Mouse (Mus musculus) layer of hippocampus, postnatal 14 days (tissue): ENCODE data around the gene Galntl5. TPM values are rescaled to one million over a fixed set of nuclear protein-coding genes. Genes with fewer than 3 reads are reported as not detected.
"Not testable (repeated sequence)": the region's sequence is repeated elsewhere in the genome, so short reads cannot be mapped to it uniquely, and the experiment has no call there.

Experiments used
- DNase-seq, 2 experiments: peaks; one replicate each; pipeline ENCODE4 v3.0.0; 2021 to 2022; ENCODE audit warnings: low spot score in 2 of 2, mixed read lengths in 1 of 2
- total RNA-seq, 2 experiments: library from RNA; stranded (reverse); gene quantifications; 2 replicates each; pipeline ENCODE4 v1.2.3; 2021

Gene Galntl5
- total RNA-seq, 2 experiments from 2014 or later: not detected

DNA sequence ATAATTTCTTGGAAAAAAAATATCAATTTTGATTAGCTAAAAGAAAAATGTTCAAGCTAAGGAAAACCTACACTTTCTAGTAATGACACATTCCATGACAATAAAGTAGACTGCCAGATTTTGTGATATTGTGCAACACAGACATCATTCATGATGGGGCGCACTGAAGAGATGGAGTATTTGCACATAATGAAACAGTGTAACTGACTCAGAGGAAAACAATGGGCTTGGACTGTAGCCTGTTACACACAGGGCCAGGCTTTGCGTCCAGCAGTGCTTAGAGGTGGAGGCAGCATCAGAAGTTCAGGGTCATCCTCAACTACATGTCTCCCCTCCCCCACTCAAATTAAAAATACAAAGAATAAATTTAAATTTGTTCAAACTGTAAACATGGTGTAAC is 9.3 kb downstream of the Galntl5 start:
- no peak for DNase-seq

GRCm38 (mm10) chr5:25211872-25212271 is 30.6 kb downstream of the Galntl5 start:
- DNase-seq: no peak

- DNase-seq: not testable (repeated sequence)
Observed at GRCm38 (mm10) chr5:25213216-25213615, 32.0 kb downstream of the Galntl5 start.

DNA sequence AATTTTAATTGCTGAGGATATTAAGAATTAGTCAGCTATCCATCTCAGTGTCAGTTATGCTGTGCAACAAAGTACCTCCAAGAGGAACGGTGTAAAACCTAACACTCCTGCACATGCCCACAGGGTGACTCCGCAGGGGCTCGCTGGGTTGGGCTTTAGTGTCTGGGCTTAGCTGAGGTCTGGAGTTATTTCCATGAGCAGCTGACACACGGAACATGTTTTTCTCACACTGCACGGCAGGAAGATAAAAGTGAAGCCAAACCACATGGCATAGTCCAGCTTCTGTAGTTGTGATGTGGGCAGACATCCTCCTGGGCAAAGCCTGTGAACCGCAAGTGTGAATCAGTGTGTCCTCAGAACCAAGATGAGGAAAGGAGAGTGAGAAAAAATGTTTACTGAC is 33.7 kb downstream of the Galntl5 start:
- no peak for DNase-seq

GRCm38 (mm10) chr5:25221604-25222003 is 40.3 kb downstream of the Galntl5 start, which contains the start of gene Galnt11:
Galnt11 (plus strand) TSS chr5:25221904.
- no peak for DNase-seq

DNA sequence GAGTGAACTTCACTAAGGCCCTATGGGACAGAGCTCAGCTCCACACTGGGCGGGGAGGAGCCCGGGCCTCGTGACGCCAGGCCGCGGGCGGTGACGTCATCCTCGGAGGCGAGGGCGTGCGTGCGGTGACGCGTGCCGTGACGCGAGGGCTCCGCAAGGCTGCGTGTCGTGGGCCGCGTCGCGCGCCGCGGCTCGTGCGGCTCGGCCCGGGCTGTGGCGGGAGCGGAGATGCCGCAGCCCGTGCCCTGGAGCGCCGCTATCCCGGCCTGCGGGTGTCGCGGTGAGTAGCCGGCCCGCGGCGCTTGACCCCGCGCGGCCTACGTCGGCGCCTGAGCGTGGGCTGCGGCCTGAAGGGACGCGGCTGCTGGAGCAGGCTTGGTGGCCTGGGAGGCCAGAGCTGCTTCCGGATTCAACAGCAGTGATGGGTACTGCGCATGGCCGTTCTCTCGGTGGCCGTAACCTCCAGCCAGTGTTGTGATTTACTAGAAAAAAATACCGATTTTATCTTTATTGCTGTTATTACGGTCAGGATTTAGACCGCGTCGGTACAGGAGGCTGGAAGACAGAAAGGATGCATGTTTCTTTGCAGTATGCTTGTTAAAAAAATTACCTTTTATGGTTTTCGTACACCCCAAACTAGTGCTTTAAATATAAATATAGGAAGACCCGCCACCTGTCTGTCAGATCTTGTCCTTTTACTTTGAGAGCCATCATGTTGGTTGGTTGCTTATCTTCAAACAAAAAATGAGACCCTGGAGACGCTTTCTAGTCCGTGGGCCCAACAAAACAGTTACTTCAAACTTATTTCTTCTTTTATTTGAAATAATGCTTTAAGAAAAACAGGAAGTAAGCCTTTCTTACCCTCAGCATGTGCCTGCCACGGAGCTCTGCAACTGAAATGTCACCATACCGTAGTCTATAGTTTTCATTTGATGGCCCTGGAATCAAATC is 41.8 kb downstream of the Galntl5 start, which contains the start of gene E130116L18Rik:
TSS of gene E130116L18Rik (minus strand) at position 402 of the 951 bp plus-strand sequence.
- peak; percentile 89 for DNase-seq

DNA sequence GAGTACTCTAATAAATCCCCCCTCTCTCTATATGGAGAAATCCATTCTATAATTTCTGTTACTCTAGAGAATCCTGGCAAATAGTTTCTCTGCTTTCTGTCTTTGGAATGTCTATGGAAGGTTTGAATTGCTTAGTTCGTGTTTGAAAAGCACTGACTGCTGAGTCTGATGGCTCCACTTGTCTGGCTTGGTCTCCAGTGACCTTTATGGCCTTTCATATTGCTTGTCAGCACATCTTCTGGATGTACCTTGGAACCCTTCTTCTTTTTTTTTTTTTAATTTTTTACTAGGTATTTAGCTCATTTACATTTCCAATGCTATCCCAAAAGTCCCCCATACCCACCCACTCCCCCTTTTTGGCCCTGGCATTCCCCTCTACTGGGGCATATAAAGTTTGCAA is 43.1 kb downstream of the Galntl5 start:
- not testable (repeated sequence) for DNase-seq

DNA sequence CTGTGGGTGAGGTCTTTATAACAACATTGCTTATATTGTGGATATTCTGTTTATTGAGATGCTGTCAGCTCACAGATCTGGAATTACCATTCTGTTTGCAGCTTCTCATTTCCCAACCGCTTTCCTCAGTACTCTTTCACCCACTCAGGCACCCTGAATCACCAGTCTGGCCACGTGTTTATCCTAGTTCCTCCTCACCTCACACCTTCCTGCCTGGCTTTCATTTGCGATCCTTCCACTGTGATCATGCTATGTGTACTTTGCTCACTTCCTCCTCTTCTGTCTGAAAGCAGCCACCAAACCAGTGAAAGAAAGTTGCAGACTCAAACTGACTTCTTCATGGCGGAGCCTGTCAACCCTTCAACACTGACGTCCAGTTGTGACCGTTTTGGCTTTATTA is 61.8 kb downstream of the Galntl5 start:
- no peak for DNase-seq

DNA sequence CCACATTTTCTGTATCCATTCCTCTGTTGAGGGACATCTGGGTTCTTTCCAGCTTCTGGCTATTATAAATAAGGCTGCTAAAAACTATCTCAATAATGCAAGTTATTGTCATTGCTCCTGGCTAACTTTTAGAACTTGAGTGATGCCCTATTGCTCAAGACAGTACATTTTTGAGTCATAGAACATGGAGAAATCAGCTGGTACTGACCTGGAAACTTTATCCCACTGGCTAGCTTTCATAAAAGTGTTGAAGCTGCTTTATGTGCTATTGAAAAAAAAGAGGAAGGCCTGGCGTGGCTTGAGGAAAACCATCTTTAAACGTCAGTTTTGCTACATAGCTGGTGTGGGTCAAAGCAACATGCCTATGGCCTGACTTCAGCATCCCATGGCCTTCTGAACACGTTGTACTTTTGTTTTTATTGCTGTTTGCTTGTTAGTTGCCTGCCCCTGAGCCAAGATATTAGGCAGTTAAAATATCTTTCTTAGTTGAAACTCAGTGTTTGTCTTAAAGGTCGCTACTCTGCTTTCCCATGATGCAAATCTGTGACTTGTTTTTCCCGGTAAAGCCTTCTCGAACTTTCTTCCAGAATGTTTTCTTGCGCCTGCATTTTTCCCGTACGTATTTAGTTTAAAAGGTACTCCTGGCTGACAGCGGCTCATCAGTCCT is 64.7 kb downstream of the Galntl5 start:
- no peak for DNase-seq

- no peak for DNase-seq
Observed at GRCm38 (mm10) chr5:25246473-25246865, 65.2 kb downstream of the Galntl5 start.

GRCm38 (mm10) chr5:25247036-25247435 is 65.8 kb downstream of the Galntl5 start:
- DNase-seq: no peak

DNA sequence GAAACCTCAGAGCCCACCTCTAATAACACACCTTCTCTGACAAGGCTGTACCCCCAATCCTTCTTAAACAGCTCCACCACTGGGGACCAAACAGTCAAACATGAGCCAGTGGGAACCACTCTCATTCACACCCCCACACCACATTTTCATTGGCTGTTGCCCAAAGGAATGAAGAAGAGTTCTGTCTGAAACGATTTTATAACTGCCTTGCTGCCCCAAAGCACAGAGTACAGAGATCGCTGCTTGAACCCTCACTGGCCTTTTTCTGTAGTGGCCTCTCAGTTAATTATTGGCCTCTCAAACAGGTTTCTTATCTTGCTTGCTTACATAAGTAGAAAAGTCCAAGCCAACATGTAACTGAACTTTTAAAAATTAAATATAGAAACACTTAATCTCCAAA is 71.2 kb downstream of the Galntl5 start:
- DNase-seq: no peak

DNA sequence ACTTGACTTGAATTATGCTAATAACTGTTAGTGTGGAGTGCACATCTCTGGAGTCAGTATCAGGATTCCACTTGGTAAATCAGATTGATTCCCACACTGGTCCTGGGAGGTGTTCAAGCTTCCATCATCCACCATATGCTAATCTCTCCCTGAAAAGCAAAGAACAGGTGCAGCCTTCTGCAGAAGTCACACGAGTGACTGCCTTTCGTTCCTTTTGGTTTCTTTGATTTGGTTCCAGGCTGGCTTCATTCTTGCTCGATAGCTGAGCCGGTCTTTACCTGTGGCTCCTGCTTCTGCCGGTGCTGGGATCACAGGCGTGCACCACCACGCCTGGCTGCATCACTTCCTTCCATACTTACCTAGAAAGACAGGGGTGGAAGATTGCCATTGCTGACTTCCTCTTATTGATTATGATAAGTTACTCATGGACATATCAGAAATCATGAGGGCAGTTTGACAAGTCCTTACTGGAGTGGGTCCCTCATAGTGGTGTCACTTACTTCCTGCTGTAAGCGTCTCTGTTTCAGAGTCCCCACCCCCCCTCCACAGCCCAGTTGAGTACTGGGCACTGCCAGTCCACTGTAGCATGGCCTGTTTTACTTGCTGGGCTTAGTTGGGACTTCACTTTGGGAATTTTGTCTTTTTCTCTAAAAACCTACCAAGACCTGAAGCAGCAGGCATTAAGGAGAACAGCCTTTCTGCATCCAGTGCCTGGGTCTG is 71.7 kb downstream of the Galntl5 start:
- DNase-seq: no peak

DNA sequence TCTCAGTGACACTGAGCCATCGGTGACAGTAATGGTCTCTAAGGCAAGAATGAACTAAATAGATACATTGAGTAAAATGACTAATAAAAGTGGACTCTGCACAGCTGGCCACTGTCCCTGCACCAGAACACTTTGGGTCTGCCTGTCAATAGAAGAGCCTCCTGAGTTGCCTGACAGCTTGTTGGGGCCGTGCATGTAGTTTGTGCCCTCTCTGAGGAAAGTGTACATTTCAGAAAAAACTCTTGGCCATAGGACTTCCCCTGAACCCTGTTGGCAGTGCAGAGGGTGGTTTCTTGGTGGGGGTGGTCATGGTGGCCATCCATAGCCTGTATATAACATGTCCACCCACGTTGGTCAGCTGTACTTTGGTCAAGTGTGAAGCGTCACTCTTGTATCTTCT is 73.2 kb downstream of the Galntl5 start:
- no peak for DNase-seq

- DNase-seq: no peak
Observed at GRCm38 (mm10) chr5:25256686-25257085, 75.4 kb downstream of the Galntl5 start.

- no peak for DNase-seq
Observed at GRCm38 (mm10) chr5:25261452-25261851, 80.2 kb downstream of the Galntl5 start.

- DNase-seq: no peak
Observed at GRCm38 (mm10) chr5:25262266-25262665, 81.0 kb downstream of the Galntl5 start.

- DNase-seq: no peak
Observed at GRCm38 (mm10) chr5:25268258-25268888, 87.1 kb downstream of the Galntl5 start.
